Mouse (Mus musculus) C2C12 (cell line): ENCODE data around the gene Aqp11. TPM values are rescaled to one million over a fixed set of nuclear protein-coding genes. Genes with fewer than 3 reads are reported as not detected.

Experiments used
- H3K27me3 ChIP-seq: one replicate; pipeline ENCODE4 v1.6.1; 2011; ENCODE audit not compliant: control insufficient read depth, insufficient read depth, insufficient read length
- H3K36me3 ChIP-seq: one replicate; pipeline ENCODE4 v1.6.1; 2011; ENCODE audit not compliant: control insufficient read depth, insufficient read depth
- H3K4me3 ChIP-seq: one replicate; pipeline ENCODE4 v1.5.1; 2011; ENCODE audit warnings: mild to moderate bottlenecking, control low read depth; ENCODE audit not compliant: poor library complexity, insufficient read depth, severe bottlenecking
- H3K79me2 ChIP-seq: one replicate; pipeline ENCODE4 v1.6.1; 2011; ENCODE audit not compliant: control insufficient read depth, insufficient read depth
- H3K79me3 ChIP-seq: one replicate; pipeline ENCODE4 v1.6.1; 2011; ENCODE audit warnings: low read depth, control low read depth
- H3ac ChIP-seq: one replicate; pipeline ENCODE3; 2011; ENCODE audit warnings: low read depth; ENCODE audit not compliant: control insufficient read depth, insufficient read length
- CEBPB ChIP-seq: IDR thresholded peaks from one replicate; pipeline ENCODE4 v1.6.1; 2011; ENCODE audit warnings: low read depth, mild to moderate bottlenecking, control low read depth, moderate library complexity
- CTCF ChIP-seq: IDR thresholded peaks from one replicate; pipeline ENCODE4 v1.5.1; 2011; ENCODE audit not compliant: control insufficient read depth, insufficient read depth, insufficient read length
- FOSL1 ChIP-seq: IDR thresholded peaks from one replicate; pipeline ENCODE4 v1.8.0; 2011; ENCODE audit warnings: mild to moderate bottlenecking, low read length; ENCODE audit not compliant: poor library complexity, insufficient read depth, severe bottlenecking
- MAX ChIP-seq: IDR thresholded peaks from one replicate; pipeline ENCODE4 v1.6.1; 2011; ENCODE audit warnings: mild to moderate bottlenecking, control low read depth
- MYOD1 ChIP-seq: IDR thresholded peaks from one replicate; pipeline ENCODE4 v1.6.1; 2011; ENCODE audit warnings: low read depth; ENCODE audit not compliant: control insufficient read depth, insufficient read length
- MYOG ChIP-seq: IDR thresholded peaks from one replicate; pipeline ENCODE4 v1.6.1; 2011; ENCODE audit not compliant: control insufficient read depth, insufficient read length; ENCODE audit errors: extremely low read depth
- USF1 ChIP-seq: IDR thresholded peaks from one replicate; pipeline ENCODE4 v1.6.1; 2011; ENCODE audit warnings: low read depth, mild to moderate bottlenecking, control low read depth, moderate library complexity
- polyA plus RNA-seq: library from polyadenylated mRNA; unstranded; fragments of >200 nt; fragmentation: generic; extraction: Trizol; gene quantifications from one replicate; pipeline ENCODE4 v1.2.1, GENCODE M21; 2012; ENCODE audit warnings: missing spikeins

The Aqp11 gene
- polyA plus RNA-seq, 1 experiment: 0.55 TPM

- H3K79me2 ChIP-seq: no peaks in the 10 kb centered on the region
- no peak overlapping the region for H3K4me3 ChIP-seq
- H3K79me3 ChIP-seq: no peaks in the 10 kb centered on the region
- no peak overlapping the region for H3ac ChIP-seq
- TF ChIP-seq USF1: no peak
- no peak for TF ChIP-seq MYOG
- no peak for TF ChIP-seq CEBPB
- no peak for TF ChIP-seq FOSL1
- no peak for TF ChIP-seq MAX
- TF ChIP-seq CTCF: no peak
- TF ChIP-seq MYOD1: no peak
- no peaks in the 10 kb centered on the region for H3K27me3 ChIP-seq
- no peaks in the 10 kb centered on the region for H3K36me3 ChIP-seq
These were observed 9.1 kb downstream of the Aqp11 start for GRCm38 (mm10) chr7:97728666-97729614.

- no peak overlapping the region for H3K4me3 ChIP-seq
- no peaks in the 10 kb centered on the region for H3K36me3 ChIP-seq
- no peaks in the 10 kb centered on the region for H3K79me2 ChIP-seq
- no peaks in the 10 kb centered on the region for H3K27me3 ChIP-seq
- TF ChIP-seq MYOD1 (no peak), MAX (no peak), CEBPB (no peak), USF1 (no peak)
- H3K79me3 ChIP-seq: no peaks in the 10 kb centered on the region
- no peak overlapping the region for H3ac ChIP-seq
These were observed 11.3 kb downstream of the Aqp11 start for GRCm38 (mm10) chr7:97726778-97727177.

- Histone ChIP-seq H3ac (no peak overlapping the region), H3K79me3 (no peaks in the 10 kb centered on the region), H3K36me3 (no peaks in the 10 kb centered on the region), H3K27me3 (no peaks in the 10 kb centered on the region), H3K4me3 (no peak overlapping the region), H3K79me2 (no peaks in the 10 kb centered on the region)
- TF ChIP-seq FOSL1: no peak
- TF ChIP-seq MAX: no peak
- no peak for TF ChIP-seq CEBPB
- TF ChIP-seq MYOD1: no peak
- TF ChIP-seq USF1: no peak
- no peak for TF ChIP-seq MYOG
- no peak for TF ChIP-seq CTCF
These were observed 12.0 kb downstream of the Aqp11 start for GRCm38 (mm10) chr7:97726080-97726479.

- Histone ChIP-seq H3K79me3 (no peaks in the 10 kb centered on the region), H3K4me3 (no peak overlapping the region), H3K36me3 (no peaks in the 10 kb centered on the region), H3K27me3 (no peaks in the 10 kb centered on the region), H3ac (no peak overlapping the region), H3K79me2 (no peaks in the 10 kb centered on the region)
- TF ChIP-seq MYOG (no peak), MYOD1 (no peak), USF1 (no peak), CTCF (no peak), MAX (no peak), CEBPB (no peak), FOSL1 (no peak)
These were observed 12.7 kb downstream of the Aqp11 start for GRCm38 (mm10) chr7:97725401-97725800.

- Histone ChIP-seq H3K4me3 (no peak overlapping the region), H3K79me2 (no peaks in the 10 kb centered on the region), H3K79me3 (no peaks in the 10 kb centered on the region), H3K36me3 (peaks cover under 1% of the 10 kb centered on the region), H3ac (no peak overlapping the region), H3K27me3 (no peaks in the 10 kb centered on the region)
- TF ChIP-seq USF1: no peak
- TF ChIP-seq MAX: no peak
- no peak for TF ChIP-seq MYOG
- TF ChIP-seq FOSL1: no peak
- TF ChIP-seq CEBPB: no peak
- no peak for TF ChIP-seq MYOD1
- TF ChIP-seq CTCF: no peak
These were observed 14.2 kb downstream of the Aqp11 start for GRCm38 (mm10) chr7:97723646-97724538.
